Mouse (Mus musculus) gastrocnemius, postnatal 10 days (tissue): ENCODE data around the gene Naaladl1. TPM values are rescaled to one million over a fixed set of nuclear protein-coding genes. Genes with fewer than 3 reads are reported as not detected.
"Not testable (repeated sequence)": the region's sequence is repeated elsewhere in the genome, so short reads cannot be mapped to it uniquely, and the experiment has no call there.

ENCODE experiments used
- DNase-seq: peaks from one replicate; pipeline ENCODE4 v3.0.0; 2021; ENCODE audit warnings: mixed read lengths
- total RNA-seq, 2 experiments: library from RNA; stranded (reverse); gene quantifications; 2 replicates each; pipeline ENCODE4 v1.2.3; 2021

Gene Naaladl1
- total RNA-seq, 2 experiments from 2014 or later: 0.09 TPM; not detected in 1

- DNase-seq: not testable (repeated sequence)
Measured at GRCm38 (mm10) chr19:6130414-6131128, 25.0 kb downstream of the Naaladl1 start.

GRCm38 (mm10) chr19:6132171-6132827 lies 26.7 kb downstream of the Naaladl1 start:
- DNase-seq: no peak

GRCm38 (mm10) chr19:6133197-6133596 lies 27.6 kb downstream of the Naaladl1 start:
- not testable (repeated sequence) for DNase-seq

- no peak for DNase-seq
Measured at GRCm38 (mm10) chr19:6136397-6136796, 30.8 kb downstream of the Naaladl1 start.

GRCm38 (mm10) chr19:6139701-6140100 lies 34.1 kb downstream of the Naaladl1 start:
- no peak for DNase-seq

- DNase-seq: no peak
Measured at GRCm38 (mm10) chr19:6140374-6140677, 34.7 kb downstream of the Naaladl1 start.

- peak; percentile 89 for DNase-seq
Measured at GRCm38 (mm10) chr19:6140678-6141393, 35.3 kb downstream of the Naaladl1 start, which contains the start of gene Batf2. Batf2 (plus strand) TSS chr19:6140983.

GRCm38 (mm10) chr19:6141394-6141749 lies 35.8 kb downstream of the Naaladl1 start, which contains the start of gene Arl2:
Arl2 (minus strand) TSS chr19:6141548.
- peak; percentile 66 for DNase-seq

GRCm38 (mm10) chr19:6144842-6145241 lies 39.3 kb downstream of the Naaladl1 start:
- no peak for DNase-seq

GRCm38 (mm10) chr19:6155174-6155573 lies 49.6 kb downstream of the Naaladl1 start:
- DNase-seq: no peak

- DNase-seq: no peak
Measured at GRCm38 (mm10) chr19:6156372-6156771, 50.8 kb downstream of the Naaladl1 start.

GRCm38 (mm10) chr19:6157220-6157619 lies 51.6 kb downstream of the Naaladl1 start:
- no peak for DNase-seq

GRCm38 (mm10) chr19:6163872-6164547 lies 58.4 kb downstream of the Naaladl1 start:
- peak; percentile 24 for DNase-seq

Other genes with a start within 250 kb of the Naaladl1 start
- gene Frmd8, start 230.5 kb upstream of the Naaladl1 start, total RNA-seq: 10 to 100 TPM in 1 of 2 experiments, 1 to 10 TPM in 1; 7.4 to 10.3 TPM
- 1 to 10 TPM; 2.6 to 3.5 TPM for gene Slc25a45, start 228.0 kb upstream of the Naaladl1 start, total RNA-seq
- gene Tigd3, start 211.6 kb upstream of the Naaladl1 start, total RNA-seq: under 1 TPM; 0.82 to 0.95 TPM
- 10 to 100 TPM; 86.8 to 90.9 TPM for gene Dpf2, start 192.8 kb upstream of the Naaladl1 start, total RNA-seq
- gene Cdc42ep2, start 181.0 kb upstream of the Naaladl1 start, total RNA-seq: 10 to 100 TPM; 16.6 to 20.9 TPM
- gene Pola2, start 141.6 kb upstream of the Naaladl1 start, total RNA-seq: 10 to 100 TPM; 13.7 to 18.7 TPM
- not detected for gene Slc22a20, start 119.6 kb upstream of the Naaladl1 start, total RNA-seq
- 10 to 100 TPM; 78.1 to 83.8 TPM for gene Capn1, start 89.9 kb upstream of the Naaladl1 start, total RNA-seq
- gene Syvn1, start 59.2 kb upstream of the Naaladl1 start, total RNA-seq: 10 to 100 TPM; 18.4 to 22.1 TPM
- gene Mrpl49, start 48.0 kb upstream of the Naaladl1 start, total RNA-seq: 10 to 100 TPM; 34.1 to 36.3 TPM
- gene Fau, start 47.9 kb upstream of the Naaladl1 start, total RNA-seq: 100 to 1,000 TPM; 669 to 708 TPM
- 10 to 100 TPM; 10.6 to 11.0 TPM for gene Znhit2, start 44.6 kb upstream of the Naaladl1 start, total RNA-seq
- 1 to 10 TPM; 4.7 to 5.8 TPM for gene Tm7sf2, start 37.4 kb upstream of the Naaladl1 start, total RNA-seq
- 10 to 100 TPM; 23.1 to 29.4 TPM for gene Vps51, start 28.6 kb upstream of the Naaladl1 start, total RNA-seq
- not detected for gene Tmem262, start 25.7 kb upstream of the Naaladl1 start, total RNA-seq
- not detected for gene Gm28374, start 23.5 kb upstream of the Naaladl1 start, total RNA-seq
- gene Zfpl1, start 20.8 kb upstream of the Naaladl1 start, total RNA-seq: 10 to 100 TPM; 18.5 to 20.1 TPM
- 1 to 10 TPM; 3.5 to 4.1 TPM for gene Cdca5, start 20.8 kb upstream of the Naaladl1 start, total RNA-seq
- gene AC131692.1, start 11.4 kb upstream of the Naaladl1 start, total RNA-seq: under 1 TPM in 1 of 2 experiments, not detected in 1; 0.59 TPM
- gene Sac3d1, start 12.9 kb downstream of the Naaladl1 start, total RNA-seq: 10 to 100 TPM; 12.4 to 13.9 TPM
- 10 to 100 TPM; 12.0 to 14.6 TPM for gene Snx15, start 22.5 kb downstream of the Naaladl1 start, total RNA-seq
- under 1 TPM; 0.23 to 0.41 TPM for gene Batf2, start 35.2 kb downstream of the Naaladl1 start, total RNA-seq
- 10 to 100 TPM; 56.4 to 65.4 TPM for gene Arl2, start 35.8 kb downstream of the Naaladl1 start, total RNA-seq
- not detected for gene Majin, start 78.6 kb downstream of the Naaladl1 start, total RNA-seq
- gene Gpha2, start 120.6 kb downstream of the Naaladl1 start, total RNA-seq: not detected
- gene Ppp2r5b, start 130.1 kb downstream of the Naaladl1 start, total RNA-seq: 10 to 100 TPM; 24.3 to 25.4 TPM
- gene Atg2a, start 135.9 kb downstream of the Naaladl1 start, total RNA-seq: 10 to 100 TPM; 13.2 to 15.0 TPM
- 10 to 100 TPM; 54.0 to 64.8 TPM for gene Ehd1, start 170.9 kb downstream of the Naaladl1 start, total RNA-seq
- gene Cdc42bpg, start 200.7 kb downstream of the Naaladl1 start, total RNA-seq: 1 to 10 TPM; 4.2 to 4.5 TPM
- 10 to 100 TPM; 11.3 to 12.9 TPM for gene Men1, start 229.2 kb downstream of the Naaladl1 start, total RNA-seq
- 10 to 100 TPM; 11.9 to 19.3 TPM for gene Map4k2, start 235.4 kb downstream of the Naaladl1 start, total RNA-seq